Mouse (Mus musculus): ENCODE data around the gene Sec22a. TPM values are rescaled to one million over a fixed set of nuclear protein-coding genes. Genes with fewer than 3 reads are reported as not detected.

Gene Sec22a
- polyA plus RNA-seq, 1 experiment = 0.14 TPM

DNA sequence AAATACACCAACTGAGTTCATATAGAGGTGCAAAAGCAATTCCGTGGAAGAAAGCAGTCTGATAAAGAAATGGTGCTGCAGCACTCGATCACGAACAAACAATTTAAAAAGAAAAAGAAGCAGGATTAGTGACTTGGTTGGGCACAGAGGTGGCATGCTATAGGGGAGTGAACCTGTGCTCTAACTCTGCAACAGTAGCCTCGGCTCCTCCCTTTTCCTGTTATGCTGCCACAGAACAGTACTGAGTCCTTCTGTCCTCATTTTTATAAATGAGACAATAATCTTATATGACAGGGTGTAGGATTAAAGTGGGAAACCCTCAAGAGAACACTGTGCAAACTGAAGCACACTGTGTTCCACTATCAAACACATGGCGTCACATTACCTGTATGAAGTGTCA is 46.3 kb downstream of the Sec22a start:
- TF ChIP-seq TAL1 (IDR thresholded peaks at IDR 0.05; ENCODE audit: low read length) = no peak
- TF ChIP-seq GATA1 (IDR thresholded peaks at IDR 0.05; ENCODE audit: low read length) = no peak
- no peaks in the 10 kb centered on the region for H3K4me1 ChIP-seq (ENCODE audit: control insufficient read depth)
- H3K4me3 ChIP-seq (replicated peaks) = no peak overlapping the region
- no peaks in the 10 kb centered on the region; the same call in 1 of the 2 replicates for H3K36me3 ChIP-seq (ENCODE audit: control insufficient read depth)
- H3K27me3 ChIP-seq (ENCODE audit: control insufficient read depth) = no peaks in the 10 kb centered on the region
- no peaks in the 10 kb centered on the region for H3K9me3 ChIP-seq (ENCODE audit: control insufficient read depth, low read length)

GRCm38 (mm10) chr16:35316856-35317264 is 46.9 kb downstream of the Sec22a start:
- H3K4me3 ChIP-seq (replicated peaks) = no peak overlapping the region
- H3K36me3 ChIP-seq (ENCODE audit: control insufficient read depth) = no peaks in the 10 kb centered on the region; the same call in 1 of the 2 replicates
- no peaks in the 10 kb centered on the region for H3K9me3 ChIP-seq (ENCODE audit: control insufficient read depth, low read length)
- H3K4me1 ChIP-seq (ENCODE audit: control insufficient read depth) = no peaks in the 10 kb centered on the region
- TF ChIP-seq GATA1 (IDR thresholded peaks at IDR 0.05; ENCODE audit: low read length) (no peak), TAL1 (IDR thresholded peaks at IDR 0.05; ENCODE audit: low read length) (no peak)
- H3K27me3 ChIP-seq (ENCODE audit: control insufficient read depth) = no peaks in the 10 kb centered on the region

GRCm38 (mm10) chr16:35315496-35315895 is 48.2 kb downstream of the Sec22a start:
- Histone ChIP-seq H3K9me3 (ENCODE audit: control insufficient read depth, low read length) (no peaks in the 10 kb centered on the region), H3K27me3 (ENCODE audit: control insufficient read depth) (no peaks in the 10 kb centered on the region), H3K36me3 (ENCODE audit: control insufficient read depth) (no peaks in the 10 kb centered on the region; the same call in 1 of the 2 replicates), H3K4me1 (ENCODE audit: control insufficient read depth) (no peaks in the 10 kb centered on the region), H3K4me3 (replicated peaks) (no peak overlapping the region)
- TF ChIP-seq TAL1 (IDR thresholded peaks at IDR 0.05; ENCODE audit: low read length) = no peak
- TF ChIP-seq GATA1 (IDR thresholded peaks at IDR 0.05; ENCODE audit: low read length) = no peak

- H3K4me1 ChIP-seq (ENCODE audit: control insufficient read depth) = no peaks in the 10 kb centered on the region
- H3K4me3 ChIP-seq (replicated peaks) = no peak overlapping the region
- no peaks in the 10 kb centered on the region for H3K9me3 ChIP-seq (ENCODE audit: control insufficient read depth, low read length)
- H3K36me3 ChIP-seq (ENCODE audit: control insufficient read depth) = no peaks in the 10 kb centered on the region; the same call in 1 of the 2 replicates
- TF ChIP-seq TAL1 (IDR thresholded peaks at IDR 0.05; ENCODE audit: low read length) = no peak
- no peaks in the 10 kb centered on the region for H3K27me3 ChIP-seq (ENCODE audit: control insufficient read depth)
Measured at GRCm38 (mm10) chr16:35311586-35311985, 52.1 kb downstream of the Sec22a start.

GRCm38 (mm10) chr16:35310551-35311110 is 53.1 kb downstream of the Sec22a start:
- Histone ChIP-seq H3K9me3 (ENCODE audit: control insufficient read depth, low read length) (no peaks in the 10 kb centered on the region), H3K36me3 (ENCODE audit: control insufficient read depth) (no peaks in the 10 kb centered on the region; the same call in 1 of the 2 replicates), H3K4me3 (replicated peaks) (no peak overlapping the region), H3K27me3 (ENCODE audit: control insufficient read depth) (no peaks in the 10 kb centered on the region), H3K4me1 (ENCODE audit: control insufficient read depth) (no peaks in the 10 kb centered on the region)
- TF ChIP-seq GATA1 (IDR thresholded peaks at IDR 0.05; ENCODE audit: low read length) (no peak), TAL1 (IDR thresholded peaks at IDR 0.05; ENCODE audit: low read length) (no peak)

DNA sequence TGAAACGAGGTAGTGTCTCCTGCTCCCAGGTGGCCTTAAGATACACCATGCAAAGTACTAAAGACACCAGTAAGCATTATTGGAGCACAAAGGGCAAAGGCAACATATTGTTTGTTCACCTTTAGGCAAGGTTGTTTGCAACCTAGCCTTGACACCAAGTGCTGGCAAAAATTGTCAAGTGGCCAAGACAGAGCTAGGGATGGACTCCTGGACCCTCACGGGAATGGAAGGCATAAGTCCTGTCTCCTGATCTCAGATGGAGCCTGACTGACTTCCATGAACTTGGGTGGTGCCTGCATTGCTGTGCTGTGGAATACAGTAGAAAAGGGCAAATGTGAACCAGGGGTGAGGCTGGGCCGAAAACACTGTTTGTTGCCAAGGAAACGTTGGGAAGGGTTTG is 54.1 kb downstream of the Sec22a start:
- TF ChIP-seq TAL1 (IDR thresholded peaks at IDR 0.05; ENCODE audit: low read length) (no peak), GATA1 (IDR thresholded peaks at IDR 0.05; ENCODE audit: low read length) (no peak)
- Histone ChIP-seq H3K4me1 (ENCODE audit: control insufficient read depth) (no peaks in the 10 kb centered on the region), H3K27me3 (ENCODE audit: control insufficient read depth) (no peaks in the 10 kb centered on the region), H3K9me3 (ENCODE audit: control insufficient read depth, low read length) (no peaks in the 10 kb centered on the region), H3K4me3 (replicated peaks) (no peak overlapping the region), H3K36me3 (ENCODE audit: control insufficient read depth) (no peaks in the 10 kb centered on the region; the same call in 1 of the 2 replicates)

DNA sequence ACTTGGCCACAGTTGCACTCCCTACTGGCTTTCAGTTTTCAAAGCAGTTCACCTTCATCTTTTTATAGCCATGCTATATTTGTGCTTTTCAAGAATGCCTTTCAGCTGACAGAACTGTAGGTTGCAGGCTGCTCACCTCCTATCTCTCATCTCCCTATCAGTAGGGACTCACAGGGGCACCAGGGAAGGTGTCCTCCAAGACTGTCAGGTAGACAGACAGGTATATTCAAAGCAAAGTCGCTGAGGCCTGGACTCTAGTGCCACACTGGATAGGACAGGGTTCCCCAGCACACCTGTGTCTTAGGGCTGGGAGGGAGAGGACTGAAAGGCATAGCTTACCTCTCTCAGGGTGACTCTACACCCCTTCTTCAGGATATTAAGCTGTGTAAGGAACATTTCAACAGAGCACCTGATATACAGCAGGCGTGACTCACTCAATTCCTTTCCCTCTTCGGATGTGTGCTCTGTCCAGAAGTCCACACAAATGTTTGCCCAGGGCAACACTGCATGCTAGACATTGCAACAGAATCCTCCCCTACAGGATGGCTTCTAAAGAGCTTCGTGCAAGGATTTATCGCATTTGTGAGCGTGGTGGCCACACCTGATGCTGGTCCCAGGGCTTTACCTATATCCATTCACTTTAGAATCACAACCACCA is 55.1 kb downstream of the Sec22a start:
- H3K4me1 ChIP-seq (ENCODE audit: control insufficient read depth) = no peaks in the 10 kb centered on the region
- no peaks in the 10 kb centered on the region for H3K9me3 ChIP-seq (ENCODE audit: control insufficient read depth, low read length)
- no peaks in the 10 kb centered on the region for H3K27me3 ChIP-seq (ENCODE audit: control insufficient read depth)
- TF ChIP-seq GATA1 (IDR thresholded peaks at IDR 0.05; ENCODE audit: low read length) (no peak), TAL1 (IDR thresholded peaks at IDR 0.05; ENCODE audit: low read length) (no peak)
- H3K36me3 ChIP-seq (ENCODE audit: control insufficient read depth) = no peaks in the 10 kb centered on the region; the same call in 1 of the 2 replicates
- no peak overlapping the region for H3K4me3 ChIP-seq (replicated peaks)

- TF ChIP-seq TAL1 (IDR thresholded peaks at IDR 0.05; ENCODE audit: low read length) (no peak), GATA1 (IDR thresholded peaks at IDR 0.05; ENCODE audit: low read length) (no peak)
- no peaks in the 10 kb centered on the region for H3K9me3 ChIP-seq (ENCODE audit: control insufficient read depth, low read length)
- H3K4me3 ChIP-seq (replicated peaks) = no peak overlapping the region
- no peaks in the 10 kb centered on the region; the same call in 1 of the 2 replicates for H3K36me3 ChIP-seq (ENCODE audit: control insufficient read depth)
- H3K27me3 ChIP-seq (ENCODE audit: control insufficient read depth) = no peaks in the 10 kb centered on the region
- no peaks in the 10 kb centered on the region for H3K4me1 ChIP-seq (ENCODE audit: control insufficient read depth)
Measured at GRCm38 (mm10) chr16:35308016-35308415, 55.7 kb downstream of the Sec22a start.

GRCm38 (mm10) chr16:35307331-35307730 is 56.4 kb downstream of the Sec22a start:
- no peaks in the 10 kb centered on the region for H3K4me1 ChIP-seq (ENCODE audit: control insufficient read depth)
- H3K4me3 ChIP-seq (replicated peaks) = no peak overlapping the region
- TF ChIP-seq TAL1 (IDR thresholded peaks at IDR 0.05; ENCODE audit: low read length) = no peak
- H3K27me3 ChIP-seq (ENCODE audit: control insufficient read depth) = no peaks in the 10 kb centered on the region
- no peaks in the 10 kb centered on the region for H3K9me3 ChIP-seq (ENCODE audit: control insufficient read depth, low read length)
- H3K36me3 ChIP-seq (ENCODE audit: control insufficient read depth) = no peaks in the 10 kb centered on the region; the same call in 1 of the 2 replicates
